Mouse (Mus musculus): Measurements from ENCODE around the gene Pip5k1b. TPM values are rescaled to one million over a fixed set of nuclear protein-coding genes. Genes with fewer than 3 reads are reported as not detected.
A peak's percentile ranks its signal among the peaks of the same experiment; 100 is the strongest.

Pip5k1b gene
- total RNA-seq, 1 experiment, result 2.1 TPM

GRCm38 (mm10) chr19:24583956-24584355, 28.3 kb upstream of the Pip5k1b start:
- H3K27ac ChIP-seq (ENCODE audit: insufficient read depth, low read depth, low read length, poor library complexity, severe bottlenecking), result no peak overlapping the region
- no peak overlapping the region for H3K9ac ChIP-seq (ENCODE audit: insufficient read depth, low read depth, low read length, poor library complexity, severe bottlenecking)
- TF ChIP-seq ZNF384 (IDR thresholded peaks at IDR 0.05; ENCODE audit: low read depth, low read length) (no peak), HCFC1 (IDR thresholded peaks at IDR 0.05; ENCODE audit: borderline replicate concordance, insufficient read depth, low read length) (no peak), CHD2 (IDR thresholded peaks at IDR 0.05; ENCODE audit: low read depth, low read length) (no peak), ZC3H11A (IDR thresholded peaks at IDR 0.05; ENCODE audit: borderline replicate concordance, low read depth, low read length) (no peak), MAFK (IDR thresholded peaks at IDR 0.05; ENCODE audit: insufficient read depth, low read depth, low read length) (no peak)
- no peaks in the 10 kb centered on the region for H3K9me3 ChIP-seq (ENCODE audit: control insufficient read depth, insufficient read depth, low read depth, low read length)
- no peak for DNase-seq (ENCODE audit: low read depth, low spot score)
- no peak overlapping the region for H3K4me3 ChIP-seq (ENCODE audit: insufficient read depth in 1 of 2, low read depth in 1 of 2, low read length in 2 of 2, poor library complexity in 1 of 2, severe bottlenecking in 1 of 2)
- no peaks in the 10 kb centered on the region for H3K36me3 ChIP-seq (ENCODE audit: control insufficient read depth, insufficient read depth, low read length, poor library complexity, severe bottlenecking)
- 0 out of 4 replicates have a peak, but pooled peaks cover 0 to 2% of the 10 kb centered on the region in 2 experiments for H3K4me1 ChIP-seq (ENCODE audit: control insufficient read depth in 2 of 2, insufficient read depth in 2 of 2, low read length in 2 of 2, poor library complexity in 1 of 2)
- in situ Hi-C loops (cut with MboI; ENCODE audit: low sequenced_read_pairs in 2 of 2, unreplicated experiment in 2 of 2), result no loop called here

GRCm38 (mm10) chr19:24576125-24576524, 20.5 kb upstream of the Pip5k1b start:
- no peaks in the 10 kb centered on the region for H3K9me3 ChIP-seq (ENCODE audit: control insufficient read depth, insufficient read depth, low read depth, low read length)
- in situ Hi-C loops (cut with MboI; ENCODE audit: low sequenced_read_pairs in 2 of 2, unreplicated experiment in 2 of 2), result no loop called here
- no peak for DNase-seq (ENCODE audit: low read depth, low spot score)
- peaks cover 0 to 5% of the 10 kb centered on the region in 2 experiments; a peak in 1 of 4 replicates for H3K4me1 ChIP-seq (ENCODE audit: control insufficient read depth in 2 of 2, insufficient read depth in 2 of 2, low read length in 2 of 2, poor library complexity in 1 of 2)
- no peak overlapping the region for H3K27ac ChIP-seq (ENCODE audit: insufficient read depth, low read depth, low read length, poor library complexity, severe bottlenecking)
- no peak for TF ChIP-seq CHD2 (IDR thresholded peaks at IDR 0.05; ENCODE audit: low read depth, low read length)
- H3K4me3 ChIP-seq (ENCODE audit: insufficient read depth in 1 of 2, low read depth in 1 of 2, low read length in 2 of 2, poor library complexity in 1 of 2, severe bottlenecking in 1 of 2), result no peak overlapping the region
- H3K9ac ChIP-seq (ENCODE audit: insufficient read depth, low read depth, low read length, poor library complexity, severe bottlenecking), result no peak overlapping the region
- no peaks in the 10 kb centered on the region for H3K36me3 ChIP-seq (ENCODE audit: control insufficient read depth, insufficient read depth, low read length, poor library complexity, severe bottlenecking)

- H3K27ac ChIP-seq (ENCODE audit: insufficient read depth, low read depth, low read length, poor library complexity, severe bottlenecking), result no peak overlapping the region
- no peak for TF ChIP-seq ZC3H11A (IDR thresholded peaks at IDR 0.05; ENCODE audit: borderline replicate concordance, low read depth, low read length)
- TF ChIP-seq ZNF384 (IDR thresholded peaks at IDR 0.05; ENCODE audit: low read depth, low read length), result no peak
- TF ChIP-seq CHD2 (IDR thresholded peaks at IDR 0.05; ENCODE audit: low read depth, low read length), result no peak
- TF ChIP-seq MAFK (IDR thresholded peaks at IDR 0.05; ENCODE audit: insufficient read depth, low read depth, low read length), result no peak
- TF ChIP-seq HCFC1 (IDR thresholded peaks at IDR 0.05; ENCODE audit: borderline replicate concordance, insufficient read depth, low read length), result no peak
- in situ Hi-C loops (cut with MboI; ENCODE audit: low sequenced_read_pairs in 2 of 2, unreplicated experiment in 2 of 2), result no loop called here
These were observed 16.1 kb upstream of the Pip5k1b start for GRCm38 (mm10) chr19:24571756-24572181.

GRCm38 (mm10) chr19:24570969-24571368, 15.3 kb upstream of the Pip5k1b start:
- in situ Hi-C loops (cut with MboI; ENCODE audit: low sequenced_read_pairs in 2 of 2, unreplicated experiment in 2 of 2), result no loop called here

More at GRCm38 (mm10) chr19:24571756-24572181, 16.1 kb upstream of the Pip5k1b start:
- no peak overlapping the region for H3K4me3 ChIP-seq (ENCODE audit: insufficient read depth in 1 of 2, low read depth in 1 of 2, low read length in 2 of 2, poor library complexity in 1 of 2, severe bottlenecking in 1 of 2)
- no peaks in the 10 kb centered on the region for H3K36me3 ChIP-seq (ENCODE audit: control insufficient read depth, insufficient read depth, low read length, poor library complexity, severe bottlenecking)
- H3K9ac ChIP-seq (ENCODE audit: insufficient read depth, low read depth, low read length, poor library complexity, severe bottlenecking), result no peak overlapping the region
- no peaks in the 10 kb centered on the region for H3K9me3 ChIP-seq (ENCODE audit: control insufficient read depth, insufficient read depth, low read depth, low read length)
- H3K4me1 ChIP-seq (ENCODE audit: control insufficient read depth in 2 of 2, insufficient read depth in 2 of 2, low read length in 2 of 2, poor library complexity in 1 of 2), result peaks cover 0 to 5% of the 10 kb centered on the region in 2 experiments; a peak in 1 of 4 replicates
- DNase-seq (ENCODE audit: low read depth, low spot score), result peak; percentile 49

GRCm38 (mm10) chr19:24557456-24557855, 1.8 kb upstream of the Pip5k1b start:
- Histone ChIP-seq H3K4me3 (ENCODE audit: insufficient read depth in 1 of 2, low read depth in 1 of 2, low read length in 2 of 2, poor library complexity in 1 of 2, severe bottlenecking in 1 of 2) (0 out of 4 replicates have a peak overlapping the region, but pooled peaks of 1 of the 2 experiments have one; percentile 6), H3K9me3 (ENCODE audit: control insufficient read depth, insufficient read depth, low read depth, low read length) (no peaks in the 10 kb centered on the region), H3K4me1 (ENCODE audit: control insufficient read depth in 2 of 2, insufficient read depth in 2 of 2, low read length in 2 of 2, poor library complexity in 1 of 2) (peaks cover 1 to 9% of the 10 kb centered on the region in 2 experiments; a peak in 2 of 4 replicates), H3K9ac (ENCODE audit: insufficient read depth, low read depth, low read length, poor library complexity, severe bottlenecking) (no peak overlapping the region), H3K27ac (ENCODE audit: insufficient read depth, low read depth, low read length, poor library complexity, severe bottlenecking) (no peak overlapping the region), H3K36me3 (ENCODE audit: control insufficient read depth, insufficient read depth, low read length, poor library complexity, severe bottlenecking) (no peaks in the 10 kb centered on the region)
- TF ChIP-seq HCFC1 (IDR thresholded peaks at IDR 0.05; ENCODE audit: borderline replicate concordance, insufficient read depth, low read length) (no peak), ZNF384 (IDR thresholded peaks at IDR 0.05; ENCODE audit: low read depth, low read length) (no peak), CHD2 (IDR thresholded peaks at IDR 0.05; ENCODE audit: low read depth, low read length) (no peak), ZC3H11A (IDR thresholded peaks at IDR 0.05; ENCODE audit: borderline replicate concordance, low read depth, low read length) (no peak), MAFK (IDR thresholded peaks at IDR 0.05; ENCODE audit: insufficient read depth, low read depth, low read length) (no peak)
- in situ Hi-C loops (cut with MboI; ENCODE audit: low sequenced_read_pairs in 2 of 2, unreplicated experiment in 2 of 2), result no loop called here
- no peak for DNase-seq (ENCODE audit: low read depth, low spot score)

More at GRCm38 (mm10) chr19:24570969-24571368, 15.3 kb upstream of the Pip5k1b start:
- no peak for DNase-seq (ENCODE audit: low read depth, low spot score)
- peaks cover 0 to 5% of the 10 kb centered on the region in 2 experiments; a peak in 1 of 4 replicates for H3K4me1 ChIP-seq (ENCODE audit: control insufficient read depth in 2 of 2, insufficient read depth in 2 of 2, low read length in 2 of 2, poor library complexity in 1 of 2)
- no peak overlapping the region for H3K27ac ChIP-seq (ENCODE audit: insufficient read depth, low read depth, low read length, poor library complexity, severe bottlenecking)
- H3K36me3 ChIP-seq (ENCODE audit: control insufficient read depth, insufficient read depth, low read length, poor library complexity, severe bottlenecking), result no peaks in the 10 kb centered on the region
- H3K9ac ChIP-seq (ENCODE audit: insufficient read depth, low read depth, low read length, poor library complexity, severe bottlenecking), result no peak overlapping the region
- no peak overlapping the region for H3K4me3 ChIP-seq (ENCODE audit: insufficient read depth in 1 of 2, low read depth in 1 of 2, low read length in 2 of 2, poor library complexity in 1 of 2, severe bottlenecking in 1 of 2)
- H3K9me3 ChIP-seq (ENCODE audit: control insufficient read depth, insufficient read depth, low read depth, low read length), result no peaks in the 10 kb centered on the region
- TF ChIP-seq ZC3H11A (IDR thresholded peaks at IDR 0.05; ENCODE audit: borderline replicate concordance, low read depth, low read length) (no peak), ZNF384 (IDR thresholded peaks at IDR 0.05; ENCODE audit: low read depth, low read length) (no peak), CHD2 (IDR thresholded peaks at IDR 0.05; ENCODE audit: low read depth, low read length) (no peak), MAFK (IDR thresholded peaks at IDR 0.05; ENCODE audit: insufficient read depth, low read depth, low read length) (no peak), HCFC1 (IDR thresholded peaks at IDR 0.05; ENCODE audit: borderline replicate concordance, insufficient read depth, low read length) (no peak)
